Mouse (Mus musculus) liver, embryonic 15.5 days (tissue): ENCODE data around the gene Tarbp2. TPM values are rescaled to one million over a fixed set of nuclear protein-coding genes. Genes with fewer than 3 reads are reported as not detected.

Experiments
- ATAC-seq: fragments of 200-750 bp; cut with Nextera tagmentation; 2 replicates; pipeline ENCODE4 v1.8.0; 2017; ENCODE audit warnings: moderate number of reproducible peaks, mild to moderate bottlenecking, moderate library complexity; ENCODE audit not compliant: insufficient read depth
- H3K27ac ChIP-seq: fragments of 300-500 bp; sonication (generic); replicated peaks from 2 replicates; pipeline ENCODE4 v1.5.1; 2015; ENCODE audit warnings: mild to moderate bottlenecking, inconsistent platforms
- H3K27me3 ChIP-seq: fragments of 300-500 bp; sonication (generic); 2 replicates; pipeline ENCODE4 v1.6.1; 2015; ENCODE audit warnings: mild to moderate bottlenecking, inconsistent platforms
- H3K36me3 ChIP-seq: fragments of 300-500 bp; sonication (generic); replicated peaks from 2 replicates; pipeline ENCODE4 v1.6.1; 2015; ENCODE audit warnings: moderate library complexity, mild to moderate bottlenecking, inconsistent platforms
- H3K4me1 ChIP-seq: fragments of 300-500 bp; sonication (generic); replicated peaks from 2 replicates; pipeline ENCODE4 v1.6.1; 2015; ENCODE audit warnings: inconsistent platforms
- H3K4me2 ChIP-seq: fragments of 300-500 bp; sonication (generic); 2 replicates; pipeline ENCODE4 v1.6.1; 2015; ENCODE audit warnings: moderate library complexity, mild to moderate bottlenecking, inconsistent platforms
- H3K4me3 ChIP-seq: fragments of 300-500 bp; sonication (generic); replicated peaks from 2 replicates; pipeline ENCODE4 v1.5.1; 2015; ENCODE audit warnings: mild to moderate bottlenecking, inconsistent platforms
- H3K9ac ChIP-seq: fragments of 300-500 bp; sonication (generic); 2 replicates; pipeline ENCODE4 v1.6.1; 2015; ENCODE audit warnings: moderate library complexity, mild to moderate bottlenecking, inconsistent platforms
- H3K9me3 ChIP-seq: fragments of 300-500 bp; sonication (generic); replicated peaks from 2 replicates; pipeline ENCODE4 v1.6.1; 2016; ENCODE audit warnings: inconsistent platforms
- WGBS: fragments of 180-500 bp; shearing (Covaris S2); methylation state at CpG from one replicate; pipeline ENCODE4 v1.1.7; 2015; ENCODE audit warnings: mixed read lengths; ENCODE audit not compliant: insufficient replicate concordance; 5-methylcytosine and 5-hydroxymethylcytosine counted together
- polyA plus RNA-seq: library from polyadenylated mRNA; unstranded; fragments of >200 nt; fragmentation: Nextera tagmentation; extraction: Ambion mirVana; gene quantifications from 2 replicates; pipeline ENCODE4 v1.2.1, GENCODE M21; 2015

The Tarbp2 gene
- polyA plus RNA-seq, 1 experiment from 2014 or later, result 42.0 TPM

GRCm38 (mm10) chr15:102516293-102516692 lies 1.7 kb upstream of the Tarbp2 start:
- peaks cover 6% of the 10 kb centered on the region; the same call in 1 of the 2 replicates for H3K36me3 ChIP-seq
- peak overlapping the region; percentile 70 for H3K9ac ChIP-seq
- 10% methylated on average over 12 of the region's 12 CpGs for WGBS
- H3K27me3 ChIP-seq, result peaks cover 27% of the 10 kb centered on the region
- H3K9me3 ChIP-seq, result no peaks in the 10 kb centered on the region
- ATAC-seq, result no peak
- H3K4me3 ChIP-seq, result peak overlapping the region; percentile 87
- peaks cover 46% of the 10 kb centered on the region for H3K4me1 ChIP-seq
- peak overlapping the region; percentile 100 for H3K4me2 ChIP-seq
- no peak overlapping the region for H3K27ac ChIP-seq

GRCm38 (mm10) chr15:102516728-102517404 lies 1.1 kb upstream of the Tarbp2 start, which contains the start of gene Map3k12:
Map3k12 (minus strand) TSS chr15:102517064.
- Histone ChIP-seq H3K36me3 (peaks cover 12% of the 10 kb centered on the region), H3K9ac (peak within 1 kb of the TSS; percentile 70), H3K4me1 (peaks cover 49% of the 10 kb centered on the region), H3K4me3 (peak within 1 kb of the TSS; percentile 87), H3K27ac (peak within 1 kb of the TSS; percentile 81), H3K4me2 (peak within 1 kb of the TSS; percentile 100), H3K9me3 (no peaks in the 10 kb centered on the region), H3K27me3 (peaks cover 22% of the 10 kb centered on the region)
- ATAC-seq, result no peak
- under 1% methylated on average over 43 of the region's 43 CpGs for WGBS

GRCm38 (mm10) chr15:102517631-102517975 lies 389 bp upstream of the Tarbp2 start:
- H3K4me3 ChIP-seq, result peak overlapping the region; percentile 87
- H3K4me1 ChIP-seq, result peaks cover 49% of the 10 kb centered on the region
- H3K4me2 ChIP-seq, result peak overlapping the region; percentile 100
- H3K9ac ChIP-seq, result peak overlapping the region; percentile 70
- H3K9me3 ChIP-seq, result no peaks in the 10 kb centered on the region
- H3K27ac ChIP-seq, result peak overlapping the region; percentile 81
- H3K36me3 ChIP-seq, result peaks cover 20% of the 10 kb centered on the region
- ATAC-seq, result no peak
- WGBS, result under 1% methylated on average over 10 of the region's 10 CpGs
- peaks cover 16% of the 10 kb centered on the region for H3K27me3 ChIP-seq

GRCm38 (mm10) chr15:102518859-102519201 lies 838 bp downstream of the Tarbp2 start:
- Histone ChIP-seq H3K36me3 (peaks cover 27% of the 10 kb centered on the region), H3K27me3 (peaks cover 16% of the 10 kb centered on the region), H3K4me2 (peak overlapping the region; percentile 100), H3K4me3 (peak overlapping the region; percentile 87), H3K9ac (peak overlapping the region; percentile 94), H3K27ac (peak overlapping the region; percentile 97), H3K9me3 (no peaks in the 10 kb centered on the region), H3K4me1 (peaks cover 49% of the 10 kb centered on the region)
- WGBS, result 3% methylated on average over 9 of the region's 9 CpGs
- no peak for ATAC-seq

- ATAC-seq, result no peak
These were observed 1.5 kb downstream of the Tarbp2 start for GRCm38 (mm10) chr15:102519211-102520141.

GRCm38 (mm10) chr15:102520416-102520815 lies 2.4 kb downstream of the Tarbp2 start:
- peaks cover 37% of the 10 kb centered on the region for H3K36me3 ChIP-seq
- ATAC-seq, result no peak
- peak overlapping the region; percentile 94; the same call in 1 of the 2 replicates for H3K9ac ChIP-seq
- H3K27me3 ChIP-seq, result peaks cover 13% of the 10 kb centered on the region
- H3K4me1 ChIP-seq, result peaks cover 49% of the 10 kb centered on the region
- 26% methylated on average over 4 of the region's 4 CpGs for WGBS
- peak overlapping the region; percentile 100 for H3K4me2 ChIP-seq
- H3K9me3 ChIP-seq, result no peaks in the 10 kb centered on the region
- H3K4me3 ChIP-seq, result no peak overlapping the region
- peak overlapping the region; percentile 38; the same call in 1 of the 2 replicates for H3K27ac ChIP-seq

More at GRCm38 (mm10) chr15:102519211-102520141, 1.5 kb downstream of the Tarbp2 start:
- peaks cover 49% of the 10 kb centered on the region for H3K4me1 ChIP-seq
- no peaks in the 10 kb centered on the region for H3K9me3 ChIP-seq
- peaks cover 16% of the 10 kb centered on the region for H3K27me3 ChIP-seq
- peak overlapping the region; percentile 100 for H3K4me2 ChIP-seq
- peaks cover 33% of the 10 kb centered on the region for H3K36me3 ChIP-seq
- 26% methylated on average over 17 of the region's 17 CpGs for WGBS
- peak overlapping the region; percentile 87 for H3K4me3 ChIP-seq
- peak overlapping the region; percentile 97 for H3K27ac ChIP-seq
- H3K9ac ChIP-seq, result peak overlapping the region; percentile 94

- Histone ChIP-seq H3K4me1 (peaks cover 42% of the 10 kb centered on the region), H3K36me3 (peaks cover 37% of the 10 kb centered on the region), H3K27ac (no peak overlapping the region), H3K4me3 (no peak overlapping the region), H3K27me3 (peaks cover 3% of the 10 kb centered on the region; the same call in 1 of the 2 replicates), H3K4me2 (no peak overlapping the region), H3K9me3 (no peaks in the 10 kb centered on the region), H3K9ac (no peak overlapping the region; the same call in 1 of the 2 replicates)
- ATAC-seq, result no peak
- 62% methylated on average over 4 of the region's 4 CpGs for WGBS
These were observed 3.5 kb downstream of the Tarbp2 start for GRCm38 (mm10) chr15:102521480-102521879.

GRCm38 (mm10) chr15:102524892-102525485 lies 7.0 kb downstream of the Tarbp2 start, which contains the start of gene Npff:
Npff (minus strand) TSS chr15:102524942.
- Histone ChIP-seq H3K36me3 (peaks cover 62% of the 10 kb centered on the region), H3K4me2 (no peak within 1 kb of the TSS)
- no peak for ATAC-seq

GRCm38 (mm10) chr15:102526111-102527002 lies 8.4 kb downstream of the Tarbp2 start:
- Histone ChIP-seq H3K36me3 (peaks cover 65% of the 10 kb centered on the region), H3K27ac (no peak overlapping the region), H3K4me2 (no peak overlapping the region), H3K27me3 (no peaks in the 10 kb centered on the region), H3K4me3 (no peak overlapping the region), H3K4me1 (peaks cover 3% of the 10 kb centered on the region), H3K9ac (no peak overlapping the region), H3K9me3 (no peaks in the 10 kb centered on the region)
- WGBS, result 66% methylated on average over 6 of the region's 6 CpGs
- no peak for ATAC-seq

More at GRCm38 (mm10) chr15:102524892-102525485, 7.0 kb downstream of the Tarbp2 start, which contains the start of gene Npff:
- Histone ChIP-seq H3K27ac (no peak within 1 kb of the TSS), H3K9ac (no peak within 1 kb of the TSS), H3K4me3 (no peak within 1 kb of the TSS), H3K4me1 (peaks cover 16% of the 10 kb centered on the region), H3K27me3 (no peaks in the 10 kb centered on the region), H3K9me3 (no peaks in the 10 kb centered on the region)
- WGBS, result 2% methylated on average over 3 of the region's 3 CpGs

GRCm38 (mm10) chr15:102527936-102528335 lies 9.9 kb downstream of the Tarbp2 start:
- no peak overlapping the region for H3K4me3 ChIP-seq
- H3K4me2 ChIP-seq, result no peak overlapping the region
- WGBS, result 62% methylated on average over 3 of the region's 3 CpGs
- H3K9me3 ChIP-seq, result no peaks in the 10 kb centered on the region
- H3K36me3 ChIP-seq, result peaks cover 61% of the 10 kb centered on the region
- no peak overlapping the region for H3K27ac ChIP-seq
- ATAC-seq, result no peak
- H3K4me1 ChIP-seq, result no peaks in the 10 kb centered on the region
- H3K27me3 ChIP-seq, result no peaks in the 10 kb centered on the region
- H3K9ac ChIP-seq, result no peak overlapping the region
